Mouse (Mus musculus): ENCODE data around the gene Acot2. TPM values are rescaled to one million over a fixed set of nuclear protein-coding genes. Genes with fewer than 3 reads are reported as not detected.
"Not testable (repeated sequence)": the region's sequence is repeated elsewhere in the genome, so short reads cannot be mapped to it uniquely, and the experiment has no call there.

Acot2 gene
- polyA plus RNA-seq, 1 experiment = 0.94 TPM

DNA sequence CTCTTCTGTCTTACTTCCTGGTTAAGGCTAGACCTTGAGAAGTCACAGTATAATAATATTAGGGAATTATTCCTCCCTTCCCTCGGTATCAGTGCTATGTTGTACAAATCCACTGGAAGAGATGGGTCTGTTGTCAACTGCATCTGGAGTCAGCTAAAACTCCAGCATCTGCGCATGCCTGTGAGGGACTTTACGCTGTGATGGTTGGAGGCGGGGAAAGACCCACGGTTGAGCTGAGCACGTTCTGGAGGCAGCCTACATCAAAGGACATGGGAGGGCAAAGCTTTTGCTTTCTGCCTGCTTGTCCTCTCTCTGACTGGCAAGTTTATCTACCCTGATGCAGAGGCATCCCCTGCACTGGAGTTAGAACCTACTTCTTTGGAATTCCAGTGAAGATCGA is 38.2 kb downstream of the Acot2 start:
- H3K27ac ChIP-seq (ENCODE audit: control insufficient read depth, insufficient read depth, low read depth, low read length) = no peak overlapping the region
- peaks cover 7% of the 10 kb centered on the region for H3K4me1 ChIP-seq (ENCODE audit: control insufficient read depth, insufficient read depth, low read length)
- no peaks in the 10 kb centered on the region for H3K27me3 ChIP-seq (ENCODE audit: control insufficient read depth, insufficient read depth, low read length)
- H3K4me3 ChIP-seq (ENCODE audit: control insufficient read depth, low read depth, low read length) = peak overlapping the region; percentile 2
- no peaks in the 10 kb centered on the region for H3K36me3 ChIP-seq (ENCODE audit: control insufficient read depth, insufficient read depth, low read length)
- TF ChIP-seq POLR2A (IDR thresholded peaks at IDR 0.05; ENCODE audit: control insufficient read depth, low read depth, low read length) (no peak), CTCF (IDR thresholded peaks at IDR 0.05; ENCODE audit: control insufficient read depth, insufficient read depth, insufficient replicate concordance, low read depth, low read length) (no peak)

DNA sequence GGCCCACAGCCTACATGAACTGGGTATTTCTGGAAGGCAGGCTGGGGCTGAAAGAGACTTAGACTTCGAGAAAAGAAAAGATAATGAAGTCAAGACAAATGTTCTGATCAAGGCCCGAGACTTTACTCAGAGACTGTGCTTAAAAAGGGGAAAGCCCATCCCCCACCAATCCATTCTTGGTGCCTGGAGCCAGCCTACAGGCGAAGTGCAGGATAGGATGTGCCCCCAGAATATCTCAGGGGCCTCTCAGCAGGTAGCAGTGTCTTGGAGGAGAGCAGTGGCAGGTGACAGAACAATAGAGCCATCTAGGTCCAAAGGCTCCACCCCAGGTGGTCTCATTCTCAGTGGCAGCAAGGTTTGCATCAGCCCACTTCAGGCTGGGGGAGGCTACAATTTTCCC is 40.7 kb downstream of the Acot2 start:
- not testable (repeated sequence) for H3K4me1 ChIP-seq (ENCODE audit: control insufficient read depth, insufficient read depth, low read length); H3K36me3 ChIP-seq (ENCODE audit: control insufficient read depth, insufficient read depth, low read length); H3K27me3 ChIP-seq (ENCODE audit: control insufficient read depth, insufficient read depth, low read length)
- H3K27ac ChIP-seq (ENCODE audit: control insufficient read depth, insufficient read depth, low read depth, low read length) = peak overlapping the region; percentile 68; the same call in 1 of the 2 replicates
- H3K4me3 ChIP-seq (ENCODE audit: control insufficient read depth, low read depth, low read length) = peak overlapping the region; percentile 11; the same call in 1 of the 2 replicates

GRCm38 (mm10) chr12:84029043-84029442 is 41.4 kb downstream of the Acot2 start:
- H3K4me1 ChIP-seq (ENCODE audit: control insufficient read depth, insufficient read depth, low read length); H3K27me3 ChIP-seq (ENCODE audit: control insufficient read depth, insufficient read depth, low read length); H3K4me3 ChIP-seq (ENCODE audit: control insufficient read depth, low read depth, low read length); H3K36me3 ChIP-seq (ENCODE audit: control insufficient read depth, insufficient read depth, low read length); H3K27ac ChIP-seq (ENCODE audit: control insufficient read depth, insufficient read depth, low read depth, low read length): not testable (repeated sequence)

GRCm38 (mm10) chr12:84030659-84031332 is 43.1 kb downstream of the Acot2 start:
- Histone ChIP-seq H3K27ac (ENCODE audit: control insufficient read depth, insufficient read depth, low read depth, low read length) (no peak overlapping the region), H3K4me3 (ENCODE audit: control insufficient read depth, low read depth, low read length) (no peak overlapping the region), H3K36me3 (ENCODE audit: control insufficient read depth, insufficient read depth, low read length) (no peaks in the 10 kb centered on the region), H3K27me3 (ENCODE audit: control insufficient read depth, insufficient read depth, low read length) (no peaks in the 10 kb centered on the region), H3K4me1 (ENCODE audit: control insufficient read depth, insufficient read depth, low read length) (peaks cover 7% of the 10 kb centered on the region)
- TF ChIP-seq POLR2A (IDR thresholded peaks at IDR 0.05; ENCODE audit: control insufficient read depth, low read depth, low read length) (no peak), CTCF (IDR thresholded peaks at IDR 0.05; ENCODE audit: control insufficient read depth, insufficient read depth, insufficient replicate concordance, low read depth, low read length) (peak; percentile 66; the same call in 1 of the 2 replicates)

DNA sequence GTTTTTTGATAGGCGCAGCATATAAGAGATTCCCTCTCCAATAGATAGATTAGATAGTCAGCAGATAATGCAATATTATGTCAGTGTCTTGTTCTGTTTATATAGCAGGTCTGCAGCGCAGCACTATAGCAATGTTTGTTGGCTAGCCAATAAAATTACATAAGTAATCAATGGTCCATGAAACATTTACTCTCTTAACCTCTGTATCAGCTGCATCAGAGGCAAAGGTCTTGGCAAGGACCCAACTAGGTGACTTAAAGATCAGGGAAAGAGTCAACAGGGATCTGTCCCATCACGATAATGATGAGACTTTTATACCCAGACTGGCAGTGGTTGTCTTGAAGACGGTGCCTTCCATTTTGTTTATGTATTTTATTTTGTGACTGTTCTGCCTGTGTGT is 45.2 kb downstream of the Acot2 start:
- no peaks in the 10 kb centered on the region for H3K27me3 ChIP-seq (ENCODE audit: control insufficient read depth, insufficient read depth, low read length)

DNA sequence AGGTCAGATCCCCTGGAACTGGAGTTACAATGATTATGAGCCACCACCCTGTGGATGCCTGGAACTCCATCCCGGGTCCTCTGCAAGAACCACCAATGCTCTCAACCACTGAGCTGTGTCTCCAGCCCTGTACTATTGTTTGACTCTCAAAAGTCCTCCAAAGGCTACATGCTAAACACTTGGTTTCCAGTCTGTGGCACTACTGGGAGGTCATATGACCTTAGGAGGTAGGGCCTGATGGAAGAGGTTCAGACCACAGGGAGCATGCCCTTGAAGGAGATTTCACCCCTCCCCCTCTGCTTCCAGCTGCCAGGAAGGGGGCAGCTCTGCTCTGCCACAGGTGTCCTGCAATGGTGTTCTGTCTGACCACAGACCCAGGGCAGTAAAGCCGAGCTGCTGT is 45.6 kb downstream of the Acot2 start:
- not testable (repeated sequence) for H3K4me1 ChIP-seq (ENCODE audit: control insufficient read depth, insufficient read depth, low read length); H3K4me3 ChIP-seq (ENCODE audit: control insufficient read depth, low read depth, low read length); H3K36me3 ChIP-seq (ENCODE audit: control insufficient read depth, insufficient read depth, low read length); H3K27ac ChIP-seq (ENCODE audit: control insufficient read depth, insufficient read depth, low read depth, low read length); H3K27me3 ChIP-seq (ENCODE audit: control insufficient read depth, insufficient read depth, low read length)

More for the DNA sequence above, 45.2 kb downstream of the Acot2 start:
- Histone ChIP-seq H3K4me3 (ENCODE audit: control insufficient read depth, low read depth, low read length) (no peak overlapping the region), H3K27ac (ENCODE audit: control insufficient read depth, insufficient read depth, low read depth, low read length) (no peak overlapping the region), H3K4me1 (ENCODE audit: control insufficient read depth, insufficient read depth, low read length) (no peaks in the 10 kb centered on the region), H3K36me3 (ENCODE audit: control insufficient read depth, insufficient read depth, low read length) (no peaks in the 10 kb centered on the region)
- TF ChIP-seq CTCF (IDR thresholded peaks at IDR 0.05; ENCODE audit: control insufficient read depth, insufficient read depth, insufficient replicate concordance, low read depth, low read length) (no peak), POLR2A (IDR thresholded peaks at IDR 0.05; ENCODE audit: control insufficient read depth, low read depth, low read length) (no peak)

DNA sequence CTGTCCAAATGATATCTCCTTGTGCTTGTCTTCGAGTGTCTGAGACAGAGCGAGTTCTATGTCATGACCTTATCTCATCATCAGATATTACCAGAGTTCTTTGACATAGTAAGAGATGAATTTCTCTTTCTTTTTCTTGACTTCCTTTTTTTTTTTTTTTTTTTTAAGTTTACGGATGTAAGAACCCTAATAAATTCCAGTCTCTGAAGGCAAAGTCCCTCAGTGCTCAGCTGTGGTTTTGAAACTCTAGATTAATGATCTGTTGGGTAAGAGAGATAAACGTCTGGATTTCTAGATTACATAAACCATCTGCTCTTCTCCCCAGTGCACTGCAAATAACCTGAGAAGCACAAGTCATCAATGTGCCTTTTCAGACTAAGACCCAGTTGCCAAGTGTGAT is 46.4 kb downstream of the Acot2 start:
- Histone ChIP-seq H3K4me1 (ENCODE audit: control insufficient read depth, insufficient read depth, low read length) (peaks cover 5% of the 10 kb centered on the region), H3K4me3 (ENCODE audit: control insufficient read depth, low read depth, low read length) (no peak overlapping the region), H3K36me3 (ENCODE audit: control insufficient read depth, insufficient read depth, low read length) (no peaks in the 10 kb centered on the region), H3K27ac (ENCODE audit: control insufficient read depth, insufficient read depth, low read depth, low read length) (no peak overlapping the region), H3K27me3 (ENCODE audit: control insufficient read depth, insufficient read depth, low read length) (no peaks in the 10 kb centered on the region)
- TF ChIP-seq CTCF (IDR thresholded peaks at IDR 0.05; ENCODE audit: control insufficient read depth, insufficient read depth, insufficient replicate concordance, low read depth, low read length) = no peak
- TF ChIP-seq POLR2A (IDR thresholded peaks at IDR 0.05; ENCODE audit: control insufficient read depth, low read depth, low read length) = no peak

GRCm38 (mm10) chr12:84038241-84038640 is 50.6 kb downstream of the Acot2 start, which contains the start of gene Acot4:
Gene Acot4, plus strand, starts transcription at chr12:84038379.
- H3K4me1 ChIP-seq (ENCODE audit: control insufficient read depth, insufficient read depth, low read length); H3K27ac ChIP-seq (ENCODE audit: control insufficient read depth, insufficient read depth, low read depth, low read length): not testable (repeated sequence)

DNA sequence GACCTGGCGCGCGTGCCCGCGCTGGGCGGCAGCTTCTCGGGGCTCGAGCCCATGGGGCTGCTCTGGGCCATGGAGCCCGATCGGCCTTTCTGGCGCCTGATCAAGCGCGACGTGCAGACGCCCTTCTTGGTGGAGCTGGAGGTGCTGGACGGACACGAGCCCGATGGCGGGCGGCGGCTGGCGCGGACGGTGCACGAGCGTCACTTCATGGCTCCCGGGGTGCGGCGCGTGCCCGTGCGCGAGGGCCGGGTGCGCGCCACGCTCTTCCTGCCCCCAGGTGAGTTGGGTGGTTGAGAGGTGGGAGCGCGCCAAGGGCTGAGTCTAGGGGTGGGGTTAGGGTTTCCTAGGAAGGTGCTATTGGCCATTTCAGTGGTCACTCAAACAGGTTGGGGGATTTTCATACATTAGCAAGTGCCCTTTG is 51.0 kb downstream of the Acot2 start, which contains the start of gene Gm49366:
Gm49366 (plus strand) TSS at position 245 of the 421 bp plus-strand sequence.
- H3K27ac ChIP-seq (ENCODE audit: control insufficient read depth, insufficient read depth, low read depth, low read length); H3K27me3 ChIP-seq (ENCODE audit: control insufficient read depth, insufficient read depth, low read length); H3K4me1 ChIP-seq (ENCODE audit: control insufficient read depth, insufficient read depth, low read length); H3K36me3 ChIP-seq (ENCODE audit: control insufficient read depth, insufficient read depth, low read length): not testable (repeated sequence)
- H3K4me3 ChIP-seq (ENCODE audit: control insufficient read depth, low read depth, low read length) = peak within 1 kb of the TSS; percentile 61

More at GRCm38 (mm10) chr12:84038241-84038640, 50.6 kb downstream of the Acot2 start, which contains the start of gene Acot4:
- not testable (repeated sequence) for H3K36me3 ChIP-seq (ENCODE audit: control insufficient read depth, insufficient read depth, low read length); H3K27me3 ChIP-seq (ENCODE audit: control insufficient read depth, insufficient read depth, low read length)
- H3K4me3 ChIP-seq (ENCODE audit: control insufficient read depth, low read depth, low read length) = peak within 1 kb of the TSS; percentile 61

Measured in testis, adult 2 months (tissue).